Mouse (Mus musculus) megakaryocyte, embryonic 14.5 days (primary cell): ENCODE data around the gene Aco1.

Experiments used
- FLI1 ChIP-seq: IDR thresholded peaks from 2 replicates; pipeline ENCODE4 v1.6.1; 2012; ENCODE audit warnings: low read length, inconsistent platforms, mixed read lengths
- GATA1 ChIP-seq: IDR thresholded peaks from 3 replicates; pipeline ENCODE4 v1.6.1; 2012; ENCODE audit warnings: mixed read lengths, low read length, inconsistent platforms, borderline replicate concordance

GRCm38 (mm10) chr4:40160591-40161434 is 17.9 kb downstream of the Aco1 start:
- TF ChIP-seq GATA1 (no peak), FLI1 (no peak)
